Mouse (Mus musculus): ENCODE results near the gene Egfl8. TPM values are rescaled to one million over a fixed set of nuclear protein-coding genes. Genes with fewer than 3 reads are reported as not detected.
A peak's percentile ranks its signal among the peaks of the same experiment; 100 is the strongest.

Gene Egfl8
- polyA plus RNA-seq, 1 experiment from 2014 or later = 11.2 TPM

GRCm38 (mm10) chr17:34567311-34567710 lies 48.5 kb downstream of the Egfl8 start:
- H3K9ac ChIP-seq = no peak overlapping the region
- ATAC-seq (ENCODE audit: insufficient number of reproducible peaks, low FRiP score, low TSS enrichment, low read depth) = no peak
- peaks cover 5% of the 10 kb centered on the region; the same call in 1 of the 2 replicates for H3K4me1 ChIP-seq
- H3K4me3 ChIP-seq (replicated peaks) = no peak overlapping the region
- H3K27ac ChIP-seq (replicated peaks) = no peak overlapping the region
- no peaks in the 10 kb centered on the region for H3K36me3 ChIP-seq
- peaks cover 6% of the 10 kb centered on the region; the same call in 1 of the 2 replicates for H3K27me3 ChIP-seq
- H3K4me2 ChIP-seq (replicated peaks) = no peak overlapping the region
- 64% methylated on average over 9 of the region's 9 CpGs for WGBS
- no peaks in the 10 kb centered on the region for H3K9me3 ChIP-seq (replicated peaks)

- 51% methylated on average over 3 of the region's 3 CpGs for whole genome bisulfite sequencing
- Histone ChIP-seq H3K9ac (no peak overlapping the region), H3K4me1 (peaks cover 5% of the 10 kb centered on the region; the same call in 1 of the 2 replicates), H3K9me3 (replicated peaks) (no peaks in the 10 kb centered on the region), H3K4me2 (replicated peaks) (0 out of 2 replicates have a peak overlapping the region, but pooled peaks have one; percentile 4), H3K27me3 (peaks cover 6% of the 10 kb centered on the region; the same call in 1 of the 2 replicates), H3K36me3 (no peaks in the 10 kb centered on the region), H3K27ac (replicated peaks) (0 out of 2 replicates have a peak overlapping the region, but pooled peaks have one; percentile 17), H3K4me3 (replicated peaks) (no peak overlapping the region)
- ATAC-seq (ENCODE audit: insufficient number of reproducible peaks, low FRiP score, low TSS enrichment, low read depth) = no peak
Measured at GRCm38 (mm10) chr17:34564796-34565195, 51.0 kb downstream of the Egfl8 start.

GRCm38 (mm10) chr17:34564003-34564421 lies 51.8 kb downstream of the Egfl8 start, which contains the start of gene Notch4:
Gene Notch4 (plus strand): TSS chr17:34564268.
- WGBS = 13% methylated on average over 6 of the region's 6 CpGs
- 0 out of 2 replicates have a peak within 1 kb of the TSS, but pooled peaks have one; percentile 17 for H3K27ac ChIP-seq (replicated peaks)
- H3K4me2 ChIP-seq (replicated peaks) = peak within 1 kb of the TSS; percentile 4; the same call in 1 of the 2 replicates

GRCm38 (mm10) chr17:34563354-34563753 lies 52.4 kb downstream of the Egfl8 start:
- Histone ChIP-seq H3K9ac (no peak overlapping the region), H3K27ac (replicated peaks) (no peak overlapping the region), H3K4me1 (peaks cover 5% of the 10 kb centered on the region; the same call in 1 of the 2 replicates), H3K4me3 (replicated peaks) (no peak overlapping the region), H3K9me3 (replicated peaks) (no peaks in the 10 kb centered on the region), H3K4me2 (replicated peaks) (no peak overlapping the region), H3K27me3 (peaks cover 4% of the 10 kb centered on the region; the same call in 1 of the 2 replicates), H3K36me3 (no peaks in the 10 kb centered on the region)
- 68% methylated on average over 11 of the region's 11 CpGs for WGBS
- no peak for ATAC-seq (ENCODE audit: insufficient number of reproducible peaks, low FRiP score, low TSS enrichment, low read depth)

More at GRCm38 (mm10) chr17:34564003-34564421, 51.8 kb downstream of the Egfl8 start, which contains the start of gene Notch4:
- Histone ChIP-seq H3K36me3 (no peaks in the 10 kb centered on the region), H3K4me1 (peaks cover 5% of the 10 kb centered on the region; the same call in 1 of the 2 replicates), H3K9ac (no peak within 1 kb of the TSS), H3K4me3 (replicated peaks) (no peak within 1 kb of the TSS; the same call in 1 of the 2 replicates), H3K27me3 (peaks cover 6% of the 10 kb centered on the region; the same call in 1 of the 2 replicates), H3K9me3 (replicated peaks) (no peaks in the 10 kb centered on the region)
- ATAC-seq (ENCODE audit: insufficient number of reproducible peaks, low FRiP score, low TSS enrichment, low read depth) = no peak

Other genes with a start within 250 kb of the Egfl8 start
- gene Btnl1, start 238.8 kb downstream of the Egfl8 start, polyA plus RNA-seq (2015; fragmentation: Nextera tagmentation; extraction: Ambion mirVana) = 0.08 TPM in 1 of 2 replicates, not detected in the other
- gene BC051142, start 217.2 kb downstream of the Egfl8 start, polyA plus RNA-seq (2015; fragmentation: Nextera tagmentation; extraction: Ambion mirVana) = 0.45 and 0.51 TPM in 2 replicates
- not detected in 2 replicates for gene Btnl4, start 138.7 kb downstream of the Egfl8 start, polyA plus RNA-seq (2015; fragmentation: Nextera tagmentation; extraction: Ambion mirVana)
- not detected in 2 replicates for gene Btnl6, start 98.6 kb downstream of the Egfl8 start, polyA plus RNA-seq (2015; fragmentation: Nextera tagmentation; extraction: Ambion mirVana)
- gene Notch4, start 51.7 kb downstream of the Egfl8 start, polyA plus RNA-seq (2015; fragmentation: Nextera tagmentation; extraction: Ambion mirVana) = 5.7 and 6.5 TPM in 2 replicates
- gene Gpsm3, start 26.2 kb downstream of the Egfl8 start, polyA plus RNA-seq (2015; fragmentation: Nextera tagmentation; extraction: Ambion mirVana) = 8.5 and 9.7 TPM in 2 replicates
- 11.0 and 13.3 TPM in 2 replicates for gene Pbx2, start 24.7 kb downstream of the Egfl8 start, polyA plus RNA-seq (2015; fragmentation: Nextera tagmentation; extraction: Ambion mirVana)
- gene Ager, start 18.1 kb downstream of the Egfl8 start, polyA plus RNA-seq (2015; fragmentation: Nextera tagmentation; extraction: Ambion mirVana) = 3.3 and 3.7 TPM in 2 replicates
- gene Rnf5, start 12.3 kb downstream of the Egfl8 start, polyA plus RNA-seq (2015; fragmentation: Nextera tagmentation; extraction: Ambion mirVana) = 117 and 119 TPM in 2 replicates
- 57.6 and 61.2 TPM in 2 replicates for gene Agpat1, start 11.7 kb downstream of the Egfl8 start, polyA plus RNA-seq (2015; fragmentation: Nextera tagmentation; extraction: Ambion mirVana)
- 27.5 and 28.3 TPM in 2 replicates for gene Ppt2, start 12.5 kb upstream of the Egfl8 start, polyA plus RNA-seq (2015; fragmentation: Nextera tagmentation; extraction: Ambion mirVana)
- 1.3 and 1.5 TPM in 2 replicates for gene Prrt1, start 13.6 kb upstream of the Egfl8 start, polyA plus RNA-seq (2015; fragmentation: Nextera tagmentation; extraction: Ambion mirVana)
- 16.2 and 16.8 TPM in 2 replicates for gene Fkbpl, start 28.8 kb upstream of the Egfl8 start, polyA plus RNA-seq (2015; fragmentation: Nextera tagmentation; extraction: Ambion mirVana)
- 88.8 and 94.7 TPM in 2 replicates for gene Atf6b, start 31.2 kb upstream of the Egfl8 start, polyA plus RNA-seq (2015; fragmentation: Nextera tagmentation; extraction: Ambion mirVana)
- 0.48 and 0.87 TPM in 2 replicates for gene Tnxb, start 54.6 kb upstream of the Egfl8 start, polyA plus RNA-seq (2015; fragmentation: Nextera tagmentation; extraction: Ambion mirVana)
- 1.4 and 2.1 TPM in 2 replicates for gene C4b, start 127.9 kb upstream of the Egfl8 start, polyA plus RNA-seq (2015; fragmentation: Nextera tagmentation; extraction: Ambion mirVana)
- gene Cyp21a1, start 188.6 kb upstream of the Egfl8 start, polyA plus RNA-seq (2015; fragmentation: Nextera tagmentation; extraction: Ambion mirVana) = 0.12 TPM in 1 of 2 replicates, not detected in the other
- gene Stk19, start 221.0 kb upstream of the Egfl8 start, polyA plus RNA-seq (2015; fragmentation: Nextera tagmentation; extraction: Ambion mirVana) = 30.4 and 33.8 TPM in 2 replicates
- gene Dxo, start 221.0 kb upstream of the Egfl8 start, polyA plus RNA-seq (2015; fragmentation: Nextera tagmentation; extraction: Ambion mirVana) = 66.2 and 70.7 TPM in 2 replicates
- gene Skiv2l, start 234.2 kb upstream of the Egfl8 start, polyA plus RNA-seq (2015; fragmentation: Nextera tagmentation; extraction: Ambion mirVana) = 50.6 and 55.0 TPM in 2 replicates
- gene Nelfe, start 234.4 kb upstream of the Egfl8 start, polyA plus RNA-seq (2015; fragmentation: Nextera tagmentation; extraction: Ambion mirVana) = 97.7 and 114 TPM in 2 replicates
- gene Cfb, start 246.5 kb upstream of the Egfl8 start, polyA plus RNA-seq (2015; fragmentation: Nextera tagmentation; extraction: Ambion mirVana) = 2.9 and 3.2 TPM in 2 replicates

Data from embryonic facial prominence, embryonic 15.5 days (tissue).